In genomic region chr6:138073540-138073939, GRCm38 (mm10) we compare ENCODE assay signal across 26 mouse cellular contexts. TPM values are rescaled to one million over a fixed set of nuclear protein-coding genes. Genes with fewer than 3 reads are reported as not detected.
DNase-seq lines count a peak whose midpoint lies in the region; ATAC-seq and TF ChIP-seq lines count a peak whose summit lies in the region.
"Had no signal": no experiment of that assay in that cellular context is flagged by ENCODE, and none has a peak within 500 bp of the region (broad histone marks: within the 10 kb centered on the region; RNA-seq: fewer than 3 reads in every experiment).

No protein-coding gene starts in this region.

- WGBS in heart, embryonic 10.5 days = 81% methylated on average over 2 of the region's 2 CpGs
- 68% methylated on average over 2 of the region's 2 CpGs for WGBS in kidney, embryonic 16.5 days
- WGBS in liver, adult 2 months = 48% methylated on average over 2 of the region's 2 CpGs
- 71% methylated on average over 2 of the region's 2 CpGs for WGBS in liver, embryonic 11.5 days
- WGBS in midbrain, postnatal 0 days = 91% methylated on average over 2 of the region's 2 CpGs

- no peaks in the 10 kb centered on the region for H3K4me1 ChIP-seq in heart, embryonic 10.5 days
- 0 out of 2 replicates have a peak, but pooled peaks cover 4% of the 10 kb centered on the region for H3K4me1 ChIP-seq in kidney, embryonic 16.5 days (ENCODE audit: insufficient read depth, low read length)
- peaks cover 38% of the 10 kb centered on the region for H3K4me1 ChIP-seq in liver, adult 2 months (ENCODE audit: control insufficient read depth, insufficient read depth, low read length)
- no peaks in the 10 kb centered on the region for H3K4me1 ChIP-seq in liver, embryonic 11.5 days (replicated peaks; ENCODE audit: control insufficient read depth, insufficient read depth, low read length)
- no peaks in the 10 kb centered on the region for H3K4me1 ChIP-seq in G1E (ENCODE audit: insufficient read depth, low read depth, low read length)
- no peaks in the 10 kb centered on the region for H3K4me1 ChIP-seq in midbrain, postnatal 0 days (ENCODE audit: insufficient read depth, low read length)

- DNase-seq in heart, adult 11 months = peak; percentile 59
- no peak for DNase-seq in heart, embryonic 10.5 days (ENCODE audit: low spot score)
- no peak for DNase-seq in kidney, postnatal 36 days
- peak; percentile 38 for DNase-seq in liver, adult 2 months (ENCODE audit: extremely low read depth, low read depth, low spot score)
- no peak for DNase-seq in liver, embryonic 11.5 days (ENCODE audit: low spot score)
- no peak for DNase-seq in G1E (ENCODE audit: low spot score)
- no peak for DNase-seq in midbrain, postnatal 0 days (ENCODE audit: low spot score)
- DNase-seq: adrenal gland, adult 2 months; adrenal gland, adult 8-10 months; adrenal gland, postnatal 10 days; adrenal gland, postnatal 14 days; adrenal gland, postnatal 25 days; adrenal gland, postnatal 36 days; B cell, adult 2 months; cerebellum, adult 11 months; cerebellum, adult 11-12 months; cerebellum, adult 18-20 months had no signal

- no peak for TF ChIP-seq POLR2A in liver, adult 2 months (IDR thresholded peaks at IDR 0.05; ENCODE audit: extremely low read depth, insufficient read depth, low read length)

- no peak overlapping the region for H3K4me3 ChIP-seq in heart, embryonic 10.5 days
- H3K4me3 ChIP-seq in kidney, embryonic 16.5 days (ENCODE audit: low read length) = no peak overlapping the region
- H3K4me3 ChIP-seq in liver, adult 2 months (ENCODE audit: insufficient read depth, low read depth, low read length) = no peak overlapping the region
- no peak overlapping the region for H3K4me3 ChIP-seq in liver, embryonic 11.5 days (ENCODE audit: low read depth, low read length)
- no peak overlapping the region for H3K4me3 ChIP-seq in G1E (ENCODE audit: low read depth, low read length)
- H3K4me3 ChIP-seq in midbrain, postnatal 0 days (ENCODE audit: low read depth, low read length) = no peak overlapping the region

- TF ChIP-seq CTCF in liver, adult 2 months (IDR thresholded peaks at IDR 0.05; ENCODE audit: low read depth, low read length) = no peak
- no peak for TF ChIP-seq CTCF in G1E (IDR thresholded peaks at IDR 0.05; ENCODE audit: low read depth, low read length)
- no peak for TF ChIP-seq CTCF in midbrain, postnatal 0 days (IDR thresholded peaks at IDR 0.05)

- no peak overlapping the region for H3K9ac ChIP-seq in kidney, embryonic 16.5 days (replicated peaks; ENCODE audit: low read length)
- H3K9ac ChIP-seq in liver, adult 2 months (ENCODE audit: low read depth, low read length) = no peak overlapping the region
- H3K9ac ChIP-seq in liver, embryonic 11.5 days (ENCODE audit: low read depth, low read length) = no peak overlapping the region
- H3K9ac ChIP-seq in midbrain, postnatal 0 days (replicated peaks; ENCODE audit: low read length, poor library complexity, severe bottlenecking) = no peak overlapping the region

- no peaks in the 10 kb centered on the region for H3K9me3 ChIP-seq in heart, embryonic 10.5 days
- no peaks in the 10 kb centered on the region for H3K9me3 ChIP-seq in kidney, embryonic 16.5 days (ENCODE audit: low read length)
- H3K9me3 ChIP-seq in liver, embryonic 11.5 days (ENCODE audit: control insufficient read depth, low read length) = no peaks in the 10 kb centered on the region; the same call in 1 of the 2 replicates
- peaks cover 15% of the 10 kb centered on the region for H3K9me3 ChIP-seq in G1E (replicated peaks)
- H3K9me3 ChIP-seq in midbrain, postnatal 0 days (ENCODE audit: low read length) = no peaks in the 10 kb centered on the region

- H3K36me3 ChIP-seq in heart, embryonic 10.5 days = no peaks in the 10 kb centered on the region
- H3K36me3 ChIP-seq in kidney, embryonic 16.5 days (ENCODE audit: insufficient read depth, low read length) = no peaks in the 10 kb centered on the region
- H3K36me3 ChIP-seq in liver, adult 2 months (ENCODE audit: control insufficient read depth, insufficient read depth, low read length) = no peaks in the 10 kb centered on the region
- no peaks in the 10 kb centered on the region for H3K36me3 ChIP-seq in liver, embryonic 11.5 days (ENCODE audit: control insufficient read depth, insufficient read depth, low read length)
- no peaks in the 10 kb centered on the region for H3K36me3 ChIP-seq in G1E (replicated peaks)
- H3K36me3 ChIP-seq in midbrain, postnatal 0 days (ENCODE audit: insufficient read depth, low read length) = no peaks in the 10 kb centered on the region

- H3K27me3 ChIP-seq in heart, embryonic 10.5 days (ENCODE audit: insufficient read depth, poor library complexity, severe bottlenecking) = no peaks in the 10 kb centered on the region
- no peaks in the 10 kb centered on the region for H3K27me3 ChIP-seq in kidney, embryonic 16.5 days (ENCODE audit: insufficient read depth, low read length)
- H3K27me3 ChIP-seq in liver, adult 2 months (ENCODE audit: control insufficient read depth, insufficient read depth, low read length) = no peaks in the 10 kb centered on the region
- H3K27me3 ChIP-seq in liver, embryonic 11.5 days (replicated peaks; ENCODE audit: control insufficient read depth, insufficient read depth, low read length) = no peaks in the 10 kb centered on the region
- no peaks in the 10 kb centered on the region for H3K27me3 ChIP-seq in G1E (ENCODE audit: insufficient read depth, low read length)
- H3K27me3 ChIP-seq in midbrain, postnatal 0 days (ENCODE audit: insufficient read depth, low read length) = no peaks in the 10 kb centered on the region
- H3K27me3 ChIP-seq: CH12.LX, Patski had no signal

- H3K27ac ChIP-seq in heart, embryonic 10.5 days = no peak overlapping the region
- no peak overlapping the region for H3K27ac ChIP-seq in kidney, embryonic 16.5 days (ENCODE audit: low read length)
- H3K27ac ChIP-seq in liver, adult 2 months (replicated peaks; ENCODE audit: insufficient read depth, low read depth, low read length) = peak overlapping the region; percentile 72
- no peak overlapping the region for H3K27ac ChIP-seq in liver, embryonic 11.5 days (ENCODE audit: low read depth, low read length)
- no peak overlapping the region for H3K27ac ChIP-seq in midbrain, postnatal 0 days (ENCODE audit: low read depth, low read length)

- H3K79me2 ChIP-seq in liver, adult 2 months (ENCODE audit: control insufficient read depth, insufficient read depth, low read length) = no peaks in the 10 kb centered on the region

- ATAC-seq in kidney, embryonic 16.5 days (ENCODE audit: low FRiP score, low TSS enrichment) = peak; percentile 51; the same call in 1 of the 2 replicates
- no peak for ATAC-seq in liver, embryonic 11.5 days (replicated peaks; ENCODE audit: low FRiP score)
- ATAC-seq in G1E (ENCODE audit: extremely low read depth, insufficient number of reproducible peaks, low FRiP score, poor library complexity, severe bottlenecking) = 0 out of 2 replicates have a peak, but pooled peaks have one; percentile 4
- no peak for ATAC-seq in midbrain, postnatal 0 days (ENCODE audit: low FRiP score)
- ATAC-seq: activated CD4-positive, CD25-positive, alpha-beta regulatory T cell, adult 4 months; CD4-positive, CD25-positive, alpha-beta regulatory T cell, adult 4 months; Patski had no signal

- H3K4me2 ChIP-seq in kidney, embryonic 16.5 days (replicated peaks; ENCODE audit: low read depth, low read length) = no peak overlapping the region
- no peak overlapping the region for H3K4me2 ChIP-seq in liver, embryonic 11.5 days
- H3K4me2 ChIP-seq in midbrain, postnatal 0 days (ENCODE audit: low read depth, low read length, poor library complexity, severe bottlenecking) = no peak overlapping the region

RNA-seq across cellular contexts. Expression of gene Slc15a5, which starts 6.2 kb away (rescaled TPM):
- polyA plus RNA-seq in heart, embryonic 10.5 days (2016; fragmentation: Nextera tagmentation; extraction: Ambion mirVana) = not detected in 2 replicates
- polyA plus RNA-seq in kidney, embryonic 16.5 days (2015; fragmentation: Nextera tagmentation; extraction: Ambion mirVana) = 0.24 and 0.30 TPM in 2 replicates
- 0.27 and 1.0 TPM in 2 replicates for total RNA-seq in liver, adult 2 months (2014; rRNA removed)
- polyA plus RNA-seq in liver, adult 2 months (2012; rRNA removed) = 1.1 and 1.5 TPM in 2 replicates
- not detected in 2 replicates for polyA plus RNA-seq in liver, embryonic 11.5 days (2014; fragmentation: Nextera tagmentation; extraction: Ambion mirVana)
- total RNA-seq in G1E (2014; fragmentation: Nextera tagmentation) = not detected in 2 replicates
- 0.98 TPM in 1 of 2 replicates, not detected in the other for total RNA-seq in G1E (2017)
- not detected in 2 replicates for polyA plus RNA-seq in G1E (2012)
- 0.11 and 0.28 TPM in 2 replicates for total RNA-seq in midbrain, postnatal 0 days (2014; rRNA removed)
- 0.11 and 0.96 TPM in 2 replicates for polyA plus RNA-seq in midbrain, postnatal 0 days (2015; fragmentation: Nextera tagmentation; extraction: Ambion mirVana)
- total RNA-seq: adrenal gland, postnatal 10 days; adrenal gland, postnatal 14 days; CH12.LX; ES-E14; MEL had no signal
- polyA plus RNA-seq: activated CD4-positive, CD25-positive, alpha-beta regulatory T cell, adult 4 months; brain, embryonic 14.5 days; C2C12; CD4-positive, CD25-positive, alpha-beta regulatory T cell, adult 4 months; Patski had no signal

Comparison
In these comparisons a context has a peak if more than half of its experiments do, and no peak if none do; other contexts are left out.
1. DNase-seq: peak in heart, adult 11 months (single experiment) and liver, adult 2 months (single experiment); none in heart, embryonic 10.5 days (single experiment), kidney, postnatal 36 days (0 of 2), liver, embryonic 11.5 days (single experiment), G1E (single experiment) and midbrain, postnatal 0 days (single experiment).
2. ATAC-seq: peak in kidney, embryonic 16.5 days (single experiment) and G1E (single experiment); none in liver, embryonic 11.5 days (single experiment) and midbrain, postnatal 0 days (single experiment).